Mouse (Mus musculus): ENCODE measurements around the gene Gm49396. TPM values are rescaled to one million over a fixed set of nuclear protein-coding genes. Genes with fewer than 3 reads are reported as not detected.

Gene Gm49396
- polyA plus RNA-seq, 1 experiment from 2014 or later: 12.1 TPM

GRCm38 (mm10) chr7:30557901-30558514 lies 5.1 kb upstream of the Gm49396 start:
- Histone ChIP-seq H3K4me1 (replicated peaks; ENCODE audit: control insufficient read depth, insufficient read depth, low read length) (peaks cover 7% of the 10 kb centered on the region; the same call in 1 of the 2 replicates), H3K4me3 (ENCODE audit: low read depth, low read length) (no peak overlapping the region), H3K9me3 (ENCODE audit: control insufficient read depth, low read length) (no peaks in the 10 kb centered on the region), H3K36me3 (ENCODE audit: control insufficient read depth, insufficient read depth, low read length) (peaks cover 3% of the 10 kb centered on the region; the same call in 1 of the 2 replicates), H3K27me3 (ENCODE audit: control insufficient read depth, insufficient read depth, low read length) (no peaks in the 10 kb centered on the region), H3K4me2 (ENCODE audit: low read depth, low read length, severe bottlenecking) (0 out of 2 replicates have a peak overlapping the region, but pooled peaks have one; percentile 18), H3K27ac (ENCODE audit: low read depth, low read length) (no peak overlapping the region), H3K9ac (ENCODE audit: low read length) (no peak overlapping the region)
- WGBS: 87% methylated on average over 13 of the region's 13 CpGs
- DNase-seq (ENCODE audit: low spot score) (no peak), ATAC-seq (replicated peaks; ENCODE audit: low FRiP score) (no peak)

- Histone ChIP-seq H3K4me3 (ENCODE audit: low read depth, low read length) (peak overlapping the region; percentile 51), H3K4me2 (ENCODE audit: low read depth, low read length, severe bottlenecking) (peak overlapping the region; percentile 87), H3K27me3 (ENCODE audit: control insufficient read depth, insufficient read depth, low read length) (no peaks in the 10 kb centered on the region), H3K4me1 (replicated peaks; ENCODE audit: control insufficient read depth, insufficient read depth, low read length) (peaks cover 6% of the 10 kb centered on the region; the same call in 1 of the 2 replicates), H3K36me3 (ENCODE audit: control insufficient read depth, insufficient read depth, low read length) (peaks cover 3% of the 10 kb centered on the region; the same call in 1 of the 2 replicates), H3K9ac (ENCODE audit: low read length) (peak overlapping the region; percentile 64), H3K27ac (ENCODE audit: low read depth, low read length) (no peak overlapping the region), H3K9me3 (ENCODE audit: control insufficient read depth, low read length) (no peaks in the 10 kb centered on the region)
- DNase-seq (ENCODE audit: low spot score) (no peak), ATAC-seq (replicated peaks; ENCODE audit: low FRiP score) (no peak)
- 19% methylated on average over 12 of the region's 12 CpGs for WGBS
These were observed 4.3 kb upstream of the Gm49396 start for GRCm38 (mm10) chr7:30558656-30559442.

- H3K4me1 ChIP-seq (replicated peaks; ENCODE audit: control insufficient read depth, insufficient read depth, low read length): peaks cover 8% of the 10 kb centered on the region; the same call in 1 of the 2 replicates
- ATAC-seq (replicated peaks; ENCODE audit: low FRiP score) (peak; percentile 85), DNase-seq (ENCODE audit: low spot score) (peak; percentile 96)
- no peaks in the 10 kb centered on the region for H3K27me3 ChIP-seq (ENCODE audit: control insufficient read depth, insufficient read depth, low read length)
- H3K4me2 ChIP-seq (ENCODE audit: low read depth, low read length, severe bottlenecking): peak within 1 kb of the TSS; percentile 87
- H3K4me3 ChIP-seq (ENCODE audit: low read depth, low read length): peak within 1 kb of the TSS; percentile 51
- no peaks in the 10 kb centered on the region for H3K9me3 ChIP-seq (ENCODE audit: control insufficient read depth, low read length)
- peaks cover 3% of the 10 kb centered on the region; the same call in 1 of the 2 replicates for H3K36me3 ChIP-seq (ENCODE audit: control insufficient read depth, insufficient read depth, low read length)
- WGBS: under 1% methylated on average over 20 of the region's 20 CpGs
- H3K9ac ChIP-seq (ENCODE audit: low read length): peak within 1 kb of the TSS; percentile 64
- no peak within 1 kb of the TSS for H3K27ac ChIP-seq (ENCODE audit: low read depth, low read length)
These were observed 3.6 kb upstream of the Gm49396 start, which contains the start of gene Lin37 for GRCm38 (mm10) chr7:30559443-30559954. Lin37 (minus strand) TSS chr7:30559838.

GRCm38 (mm10) chr7:30560296-30560695 lies 2.8 kb upstream of the Gm49396 start:
- WGBS: 76% methylated on average over 2 of the region's 2 CpGs
- Histone ChIP-seq H3K36me3 (ENCODE audit: control insufficient read depth, insufficient read depth, low read length) (peaks cover 3% of the 10 kb centered on the region; the same call in 1 of the 2 replicates), H3K4me1 (replicated peaks; ENCODE audit: control insufficient read depth, insufficient read depth, low read length) (peaks cover 8% of the 10 kb centered on the region; the same call in 1 of the 2 replicates), H3K9ac (ENCODE audit: low read length) (no peak overlapping the region; the same call in 1 of the 2 replicates), H3K27ac (ENCODE audit: low read depth, low read length) (no peak overlapping the region), H3K4me3 (ENCODE audit: low read depth, low read length) (no peak overlapping the region), H3K27me3 (ENCODE audit: control insufficient read depth, insufficient read depth, low read length) (no peaks in the 10 kb centered on the region), H3K9me3 (ENCODE audit: control insufficient read depth, low read length) (no peaks in the 10 kb centered on the region), H3K4me2 (ENCODE audit: low read depth, low read length, severe bottlenecking) (no peak overlapping the region)
- DNase-seq (ENCODE audit: low spot score) (no peak), ATAC-seq (replicated peaks; ENCODE audit: low FRiP score) (no peak)

- Histone ChIP-seq H3K4me2 (ENCODE audit: low read depth, low read length, severe bottlenecking) (peak overlapping the region; percentile 87), H3K36me3 (ENCODE audit: control insufficient read depth, insufficient read depth, low read length) (no peaks in the 10 kb centered on the region; the same call in 1 of the 2 replicates), H3K27ac (ENCODE audit: low read depth, low read length) (peak overlapping the region; percentile 2; the same call in 1 of the 2 replicates), H3K4me3 (ENCODE audit: low read depth, low read length) (peak overlapping the region; percentile 66), H3K9me3 (ENCODE audit: control insufficient read depth, low read length) (no peaks in the 10 kb centered on the region), H3K9ac (ENCODE audit: low read length) (peak overlapping the region; percentile 70), H3K27me3 (ENCODE audit: control insufficient read depth, insufficient read depth, low read length) (no peaks in the 10 kb centered on the region), H3K4me1 (replicated peaks; ENCODE audit: control insufficient read depth, insufficient read depth, low read length) (peaks cover 8% of the 10 kb centered on the region; the same call in 1 of the 2 replicates)
- ATAC-seq (replicated peaks; ENCODE audit: low FRiP score) (no peak; the same call in 1 of the 2 replicates), DNase-seq (ENCODE audit: low spot score) (no peak)
- WGBS: 2% methylated on average over 27 of the region's 27 CpGs
These were observed 523 bp upstream of the Gm49396 start for GRCm38 (mm10) chr7:30562526-30563116.

GRCm38 (mm10) chr7:30563906-30564280 lies 749 bp downstream of the Gm49396 start:
- ATAC-seq (replicated peaks; ENCODE audit: low FRiP score): no peak
- H3K9me3 ChIP-seq (ENCODE audit: control insufficient read depth, low read length): no peaks in the 10 kb centered on the region
- H3K27me3 ChIP-seq (ENCODE audit: control insufficient read depth, insufficient read depth, low read length): no peaks in the 10 kb centered on the region
- peak overlapping the region; percentile 80; the same call in 1 of the 2 replicates for H3K27ac ChIP-seq (ENCODE audit: low read depth, low read length)
- H3K4me3 ChIP-seq (ENCODE audit: low read depth, low read length): peak overlapping the region; percentile 66
- H3K36me3 ChIP-seq (ENCODE audit: control insufficient read depth, insufficient read depth, low read length): peaks cover 1% of the 10 kb centered on the region
- peaks cover 8% of the 10 kb centered on the region; the same call in 1 of the 2 replicates for H3K4me1 ChIP-seq (replicated peaks; ENCODE audit: control insufficient read depth, insufficient read depth, low read length)
- 20% methylated on average over 6 of the region's 6 CpGs for WGBS
- peak overlapping the region; percentile 70 for H3K9ac ChIP-seq (ENCODE audit: low read length)
- peak overlapping the region; percentile 87 for H3K4me2 ChIP-seq (ENCODE audit: low read depth, low read length, severe bottlenecking)
- no peak for DNase-seq (ENCODE audit: low spot score)

GRCm38 (mm10) chr7:30564970-30565571 lies 1.9 kb downstream of the Gm49396 start, which contains the start of gene Igflr1:
Igflr1 (plus strand) TSS chr7:30565427.
- Histone ChIP-seq H3K4me1 (replicated peaks; ENCODE audit: control insufficient read depth, insufficient read depth, low read length) (peaks cover 8% of the 10 kb centered on the region; the same call in 1 of the 2 replicates), H3K9me3 (ENCODE audit: control insufficient read depth, low read length) (no peaks in the 10 kb centered on the region), H3K27ac (ENCODE audit: low read depth, low read length) (no peak within 1 kb of the TSS), H3K4me2 (ENCODE audit: low read depth, low read length, severe bottlenecking) (no peak within 1 kb of the TSS), H3K9ac (ENCODE audit: low read length) (no peak within 1 kb of the TSS), H3K36me3 (ENCODE audit: control insufficient read depth, insufficient read depth, low read length) (peaks cover 10% of the 10 kb centered on the region), H3K4me3 (ENCODE audit: low read depth, low read length) (no peak within 1 kb of the TSS), H3K27me3 (ENCODE audit: control insufficient read depth, insufficient read depth, low read length) (no peaks in the 10 kb centered on the region)
- WGBS: 97% methylated on average over 12 of the region's 12 CpGs
- no peak for DNase-seq (ENCODE audit: low spot score)
- no peak for ATAC-seq (replicated peaks; ENCODE audit: low FRiP score)

GRCm38 (mm10) chr7:30566033-30566432 lies 2.9 kb downstream of the Gm49396 start:
- no peak overlapping the region for H3K9ac ChIP-seq (ENCODE audit: low read length)
- H3K4me2 ChIP-seq (ENCODE audit: low read depth, low read length, severe bottlenecking): no peak overlapping the region
- H3K4me1 ChIP-seq (replicated peaks; ENCODE audit: control insufficient read depth, insufficient read depth, low read length): peaks cover 8% of the 10 kb centered on the region; the same call in 1 of the 2 replicates
- H3K27me3 ChIP-seq (ENCODE audit: control insufficient read depth, insufficient read depth, low read length): no peaks in the 10 kb centered on the region
- H3K36me3 ChIP-seq (ENCODE audit: control insufficient read depth, insufficient read depth, low read length): peaks cover 13% of the 10 kb centered on the region
- no peak overlapping the region for H3K27ac ChIP-seq (ENCODE audit: low read depth, low read length)
- no peak for ATAC-seq (replicated peaks; ENCODE audit: low FRiP score)
- no peak for DNase-seq (ENCODE audit: low spot score)
- H3K4me3 ChIP-seq (ENCODE audit: low read depth, low read length): no peak overlapping the region
- WGBS: 92% methylated on average over 9 of the region's 9 CpGs
- no peaks in the 10 kb centered on the region for H3K9me3 ChIP-seq (ENCODE audit: control insufficient read depth, low read length)
